Mouse (Mus musculus) inflammation-experienced regulatory T-cells, adult 6 months (primary cell): ENCODE data around the gene Selenoo. TPM values are rescaled to one million over a fixed set of nuclear protein-coding genes. Genes with fewer than 3 reads are reported as not detected.

Experiments
- ATAC-seq: one replicate; pipeline ENCODE4 v1.8.0; 2017
- polyA plus RNA-seq, 3 experiments: library from polyadenylated mRNA; unstranded; fragments of 100-300 nt; shearing (Covaris generic); gene quantifications; one replicate each; pipeline ENCODE4 v1.2.1; 2017

Selenoo gene
- 10 to 100 TPM in 2 of 3 experiments, 1 to 10 TPM in 1; 5.8 to 13.1 (median 12.1) TPM for polyA plus RNA-seq

- peak; percentile 90 for ATAC-seq
Measured at GRCm38 (mm10) chr15:89088607-89089247, at the start of gene Selenoo. Gene Selenoo (plus strand): TSS chr15:89089084.

- ATAC-seq: no peak
Measured at GRCm38 (mm10) chr15:89044381-89044780, 44.5 kb upstream of the Selenoo start.

GRCm38 (mm10) chr15:89046356-89046755, 42.5 kb upstream of the Selenoo start:
- ATAC-seq: no peak

GRCm38 (mm10) chr15:89054666-89055065, 34.2 kb upstream of the Selenoo start:
- no peak for ATAC-seq

GRCm38 (mm10) chr15:89058736-89059135, 30.1 kb upstream of the Selenoo start:
- ATAC-seq: no peak

GRCm38 (mm10) chr15:89059161-89059931, 29.5 kb upstream of the Selenoo start, which contains the start of gene Panx2:
Gene Panx2 (plus strand): TSS chr15:89059734.
- ATAC-seq: no peak

- no peak for ATAC-seq
Measured at GRCm38 (mm10) chr15:89060032-89060681, 28.7 kb upstream of the Selenoo start.

- no peak for ATAC-seq
Measured at GRCm38 (mm10) chr15:89060811-89061460, 27.9 kb upstream of the Selenoo start.

GRCm38 (mm10) chr15:89061761-89062517, 26.9 kb upstream of the Selenoo start:
- no peak for ATAC-seq

- no peak for ATAC-seq
Measured at GRCm38 (mm10) chr15:89062518-89062910, 26.4 kb upstream of the Selenoo start.

GRCm38 (mm10) chr15:89063001-89063400, 25.9 kb upstream of the Selenoo start:
- ATAC-seq: no peak

GRCm38 (mm10) chr15:89063536-89063935, 25.3 kb upstream of the Selenoo start:
- ATAC-seq: no peak

- ATAC-seq: no peak
Measured at GRCm38 (mm10) chr15:89064891-89065290, 24.0 kb upstream of the Selenoo start.

- no peak for ATAC-seq
Measured at GRCm38 (mm10) chr15:89067609-89068008, 21.3 kb upstream of the Selenoo start.

- no peak for ATAC-seq
Measured at GRCm38 (mm10) chr15:89068226-89068625, 20.7 kb upstream of the Selenoo start.

GRCm38 (mm10) chr15:89069336-89069840, 19.5 kb upstream of the Selenoo start:
- no peak for ATAC-seq

- ATAC-seq: no peak
Measured at GRCm38 (mm10) chr15:89070606-89071005, 18.3 kb upstream of the Selenoo start.

GRCm38 (mm10) chr15:89073993-89074603, 14.8 kb upstream of the Selenoo start:
- no peak for ATAC-seq

- ATAC-seq: no peak
Measured at GRCm38 (mm10) chr15:89074613-89075477, 14.0 kb upstream of the Selenoo start, which contains the start of gene Trabd. Gene Trabd (plus strand): TSS chr15:89075124.

GRCm38 (mm10) chr15:89075478-89076147, 13.3 kb upstream of the Selenoo start:
- ATAC-seq: peak; percentile 53
